Mouse (Mus musculus) heart, adult 11 months (tissue): ENCODE data around the gene Parp14.

ENCODE experiments used
- DNase-seq: peaks from one replicate; pipeline ENCODE4 v3.0.0; 2022

The Parp14 gene

GRCm38 (mm10) chr16:35869656-35870055 is 1.7 kb downstream of the Parp14 start:
- no peak for DNase-seq

GRCm38 (mm10) chr16:35869126-35869525 is 2.2 kb downstream of the Parp14 start:
- peak; percentile 96 for DNase-seq

DNA sequence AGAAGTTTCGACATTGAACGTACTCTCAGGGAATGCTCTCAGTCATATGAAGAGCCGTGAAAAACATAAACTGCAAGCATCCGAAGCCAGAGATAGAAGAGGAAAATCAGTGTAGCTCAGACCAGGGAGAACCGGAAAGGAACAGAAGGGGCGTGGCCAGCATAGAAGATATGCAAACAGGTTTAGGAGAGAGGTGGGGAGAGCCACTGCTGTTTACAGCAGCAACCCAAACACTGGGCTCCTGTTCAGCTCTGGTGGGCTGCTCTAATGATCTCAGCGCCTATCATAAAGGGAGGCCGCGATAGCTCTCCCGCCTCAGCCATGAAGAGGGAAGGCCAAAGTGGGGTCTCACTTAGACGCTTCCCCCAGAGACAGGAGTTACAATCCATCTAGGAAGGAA is 3.6 kb downstream of the Parp14 start:
- DNase-seq = peak; percentile 82

DNA sequence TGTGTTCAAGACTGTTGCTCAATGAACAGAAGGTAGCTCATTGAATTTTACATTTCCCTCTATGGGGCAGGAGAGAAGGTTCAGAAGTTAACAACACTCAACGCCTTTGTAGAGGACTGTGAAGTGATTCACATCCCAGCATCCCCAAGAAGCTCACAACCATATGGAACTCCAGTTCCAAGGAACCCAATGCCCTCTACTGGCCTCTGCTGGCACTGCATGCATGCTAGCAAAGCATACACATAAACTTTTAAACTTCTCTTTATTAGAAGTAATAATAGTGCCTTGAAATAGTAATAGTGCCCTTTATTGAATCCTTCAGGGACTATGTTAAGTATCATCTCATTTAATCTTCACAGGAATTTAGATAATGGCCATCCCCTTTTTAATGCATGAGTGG is 9.3 kb downstream of the Parp14 start:
- DNase-seq = peak; percentile 71

GRCm38 (mm10) chr16:35860236-35860635 is 11.1 kb downstream of the Parp14 start:
- peak; percentile 81 for DNase-seq

DNA sequence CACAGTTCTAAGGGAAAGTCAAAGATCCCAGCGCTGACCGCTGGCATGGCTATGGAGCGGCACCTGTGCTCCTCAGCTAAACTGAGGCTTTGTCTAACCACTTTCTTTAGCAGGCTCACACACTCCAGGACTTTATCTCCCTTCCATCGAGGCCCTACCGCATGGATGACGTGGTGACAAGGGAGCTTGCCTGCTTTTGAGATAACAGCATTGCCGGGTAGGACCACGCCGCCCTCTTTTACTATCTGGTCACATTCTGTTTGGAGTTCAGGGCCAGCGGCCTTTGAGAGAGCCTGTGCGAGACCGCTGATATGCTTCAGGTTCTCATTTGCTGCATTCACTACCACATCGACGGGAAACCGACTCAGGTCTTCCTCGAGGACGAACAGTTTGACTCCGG is 14.6 kb downstream of the Parp14 start:
- peak; percentile 84 for DNase-seq

DNA sequence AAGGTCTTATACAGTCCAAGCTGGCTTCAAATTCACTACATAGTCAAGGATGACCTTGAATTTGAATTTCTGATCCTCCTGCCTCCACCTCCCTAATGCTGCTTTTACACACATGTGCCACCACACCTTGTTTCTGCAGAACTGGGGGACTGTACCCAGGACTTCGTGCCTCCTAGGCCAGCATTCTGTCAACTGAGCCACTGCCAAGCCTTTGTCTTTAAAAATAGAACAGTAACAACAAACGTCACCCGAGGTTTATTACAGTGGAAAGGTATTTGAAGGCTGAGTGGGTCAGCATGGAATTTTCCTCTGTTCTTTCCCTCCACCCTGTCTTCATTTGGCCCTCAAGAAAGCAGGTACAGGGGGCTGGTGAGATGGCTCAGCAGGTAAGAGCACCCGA is 15.5 kb downstream of the Parp14 start:
- no peak for DNase-seq

GRCm38 (mm10) chr16:35847138-35847537 is 24.2 kb downstream of the Parp14 start:
- no peak for DNase-seq

DNA sequence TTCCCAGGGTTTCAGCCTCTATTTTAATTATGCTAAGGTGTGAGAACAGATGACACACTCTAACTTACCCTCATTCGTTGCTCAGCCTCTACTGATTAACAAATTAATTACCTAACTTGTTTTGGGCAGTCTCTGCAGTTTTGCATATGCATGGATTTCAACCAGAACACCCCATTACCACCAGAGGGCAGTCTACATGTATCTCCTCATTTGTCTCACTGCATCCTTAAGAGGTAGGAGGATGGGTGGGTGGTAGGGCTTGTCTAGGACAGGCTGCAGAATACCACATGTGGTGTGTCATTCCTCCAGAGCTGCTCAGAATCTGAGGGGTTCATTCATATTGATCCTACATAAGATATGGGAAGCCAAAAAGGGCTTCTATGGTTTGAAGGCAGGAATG is 31.7 kb downstream of the Parp14 start:
- DNase-seq = peak; percentile 87

- peak; percentile 72 for DNase-seq
Measured at GRCm38 (mm10) chr16:35834653-35835052, 36.7 kb downstream of the Parp14 start.

DNA sequence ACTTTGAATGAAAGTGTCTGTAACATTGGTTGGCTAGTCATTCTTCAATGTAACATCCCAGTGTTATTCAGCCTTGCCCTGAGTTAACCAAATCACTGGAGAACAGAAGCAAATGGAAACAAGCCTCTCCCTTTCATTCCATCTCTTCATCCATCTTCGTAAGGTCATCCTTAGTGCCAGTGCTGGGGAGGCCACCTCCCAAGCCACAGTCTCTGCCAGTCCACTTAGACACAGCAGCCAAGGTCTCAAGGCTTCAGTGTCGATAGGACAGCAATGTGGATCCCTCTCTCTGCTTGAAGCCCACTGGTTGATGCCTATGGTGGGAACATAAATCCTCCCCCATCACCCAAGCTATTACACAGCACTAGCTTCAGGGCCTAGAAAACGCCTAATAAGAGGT is 38.4 kb downstream of the Parp14 start:
- no peak for DNase-seq

DNA sequence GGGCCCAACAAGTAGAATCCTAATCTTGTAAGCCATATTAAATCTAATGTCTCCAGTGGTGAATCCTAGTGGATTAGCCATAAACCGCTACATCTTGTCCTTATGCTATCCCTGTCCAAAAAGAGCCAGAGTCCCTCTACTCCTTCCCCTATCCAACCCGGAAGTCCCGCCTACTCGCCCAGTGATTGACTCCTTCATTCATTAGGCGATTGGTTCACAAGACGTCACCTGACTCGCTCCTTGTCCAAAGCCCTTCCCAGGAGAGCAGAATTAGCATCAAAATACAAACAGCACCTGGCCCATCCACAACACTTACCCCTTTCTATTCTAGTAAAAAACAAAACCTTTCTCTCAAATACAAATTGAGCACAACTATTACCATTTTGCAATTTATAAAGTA is 41.3 kb downstream of the Parp14 start:
- DNase-seq = peak; percentile 90

- peak; percentile 96 for DNase-seq
Measured at GRCm38 (mm10) chr16:35817255-35818089, 53.9 kb downstream of the Parp14 start.

DNA sequence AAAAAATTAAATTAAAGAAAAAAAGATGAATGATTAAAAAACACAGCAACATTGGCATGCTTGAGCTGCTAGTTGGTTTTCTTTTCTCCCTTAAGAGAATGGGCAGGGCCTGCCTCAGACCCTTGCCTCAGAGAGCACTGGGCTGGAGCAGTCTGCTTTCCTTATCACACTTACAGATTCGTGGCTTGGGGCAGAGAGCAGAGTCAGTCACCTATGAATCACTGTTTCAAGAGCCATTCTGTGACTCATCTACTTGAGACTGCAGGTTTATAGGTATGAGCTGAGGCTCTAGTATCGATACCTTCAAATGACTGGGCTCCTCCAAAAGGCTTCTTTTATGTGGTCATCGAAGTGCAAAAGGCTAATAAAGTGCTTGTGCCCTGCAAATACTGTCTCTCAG is 58.2 kb downstream of the Parp14 start:
- no peak for DNase-seq

DNA sequence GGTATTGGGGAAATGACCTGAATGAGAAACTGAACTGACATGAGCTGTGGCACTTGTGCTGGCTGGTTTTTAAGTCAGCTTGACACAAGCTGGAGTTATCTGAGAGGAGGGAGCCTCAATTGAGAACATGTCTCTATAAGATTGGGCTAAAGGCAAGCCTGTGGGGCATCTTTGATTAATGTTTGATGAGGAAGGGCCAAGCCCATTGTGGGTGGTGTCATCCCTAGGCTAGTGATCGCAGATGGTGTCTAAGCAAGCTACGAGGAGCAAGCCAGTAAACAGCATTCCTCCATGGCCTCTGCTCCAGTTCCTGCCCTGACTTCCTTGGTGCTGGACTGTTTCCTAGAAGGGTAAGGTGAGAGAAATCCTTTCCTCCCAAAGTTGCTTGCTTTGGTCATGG is 62.5 kb downstream of the Parp14 start:
- no peak for DNase-seq

DNA sequence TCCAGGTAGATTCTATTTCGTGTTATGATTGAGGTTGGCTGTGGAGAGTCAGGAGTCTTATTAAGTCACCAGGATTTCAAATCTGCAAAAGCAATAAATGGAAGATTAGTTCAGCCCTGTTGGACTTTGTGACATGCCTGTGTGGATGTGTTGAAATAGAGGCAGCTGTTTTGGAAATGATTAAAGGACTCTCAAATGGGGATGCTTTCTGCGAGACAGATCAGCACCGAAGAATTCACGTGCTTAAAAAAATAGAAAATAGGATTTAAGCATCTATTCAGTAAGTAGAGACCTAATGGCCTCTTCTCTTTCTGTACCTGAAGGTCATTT is 63.7 kb downstream of the Parp14 start:
- no peak for DNase-seq

DNA sequence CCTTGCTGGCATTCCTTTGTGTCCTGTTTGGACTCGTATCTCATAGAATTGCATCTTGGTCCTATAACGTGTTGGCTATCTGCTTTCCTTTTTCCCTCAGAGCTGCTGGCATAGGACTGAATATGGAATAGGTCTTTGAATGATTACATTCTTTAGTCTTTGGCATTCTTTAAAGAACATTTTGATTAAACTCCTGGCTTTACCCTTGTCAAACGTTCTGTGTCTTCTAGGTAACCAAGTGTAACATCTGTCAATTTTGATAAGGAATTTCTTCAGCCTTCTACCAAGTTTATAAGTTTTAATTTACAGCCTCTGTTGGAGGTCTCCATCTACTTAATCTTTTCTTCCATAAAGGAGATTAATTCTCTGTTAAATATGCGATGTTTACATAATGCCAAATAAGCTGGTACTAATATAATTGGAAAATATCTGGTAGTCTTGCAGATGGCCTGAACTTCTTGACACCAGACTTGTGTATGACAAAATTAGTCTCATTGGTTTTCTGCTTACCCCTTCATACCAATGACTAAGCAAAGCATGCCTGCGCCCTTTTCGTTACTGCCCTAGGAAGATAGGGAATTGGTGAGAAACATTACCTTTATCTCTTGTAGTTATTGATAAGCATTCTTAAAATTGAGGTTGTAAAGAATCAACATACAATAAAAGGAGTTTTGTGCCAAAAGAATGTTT is 64.2 kb downstream of the Parp14 start:
- no peak for DNase-seq

DNA sequence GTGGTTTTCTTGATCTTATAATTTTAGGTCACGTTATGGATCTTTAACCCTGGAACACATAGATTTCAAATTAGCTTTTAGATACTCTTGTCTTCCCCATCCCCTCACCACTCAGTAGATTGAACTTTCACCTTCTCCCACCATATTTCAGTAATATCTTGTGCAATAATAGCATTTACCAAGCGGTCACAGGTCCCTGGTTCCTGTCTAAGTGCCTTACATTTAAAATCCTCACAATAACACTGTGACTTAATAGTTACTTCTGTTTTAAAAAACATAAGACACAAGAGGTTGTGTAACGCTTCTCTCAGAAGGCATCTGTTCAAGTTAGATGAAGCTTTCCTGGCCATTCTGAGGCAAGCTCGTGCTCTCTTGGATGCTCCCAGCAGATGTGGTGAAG is 67.6 kb downstream of the Parp14 start:
- DNase-seq = no peak

DNA sequence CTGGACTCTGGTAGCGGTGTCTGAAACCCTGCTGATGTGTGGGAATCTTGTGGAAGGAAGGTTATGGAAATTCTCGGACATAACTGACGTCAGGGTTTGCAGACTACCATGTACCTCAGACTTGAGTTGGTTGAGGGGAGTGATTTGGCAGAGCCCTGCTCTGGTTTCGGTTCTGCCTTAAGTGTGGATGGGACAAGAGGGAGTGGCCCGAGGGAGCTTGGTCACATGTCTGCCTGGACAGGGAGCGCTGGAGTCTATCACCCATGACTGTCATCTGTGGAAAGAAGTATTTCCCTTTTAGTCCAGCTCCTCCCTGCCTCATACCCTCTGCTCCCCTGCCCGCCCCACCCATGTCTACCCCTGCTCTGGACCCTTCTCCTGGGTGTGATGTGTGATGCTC is 69.2 kb downstream of the Parp14 start:
- DNase-seq = peak; percentile 96

GRCm38 (mm10) chr16:35791962-35792521 is 79.3 kb downstream of the Parp14 start:
- DNase-seq = no peak

- DNase-seq = peak; percentile 88
Measured at GRCm38 (mm10) chr16:35788330-35788729, 83.0 kb downstream of the Parp14 start.

DNA sequence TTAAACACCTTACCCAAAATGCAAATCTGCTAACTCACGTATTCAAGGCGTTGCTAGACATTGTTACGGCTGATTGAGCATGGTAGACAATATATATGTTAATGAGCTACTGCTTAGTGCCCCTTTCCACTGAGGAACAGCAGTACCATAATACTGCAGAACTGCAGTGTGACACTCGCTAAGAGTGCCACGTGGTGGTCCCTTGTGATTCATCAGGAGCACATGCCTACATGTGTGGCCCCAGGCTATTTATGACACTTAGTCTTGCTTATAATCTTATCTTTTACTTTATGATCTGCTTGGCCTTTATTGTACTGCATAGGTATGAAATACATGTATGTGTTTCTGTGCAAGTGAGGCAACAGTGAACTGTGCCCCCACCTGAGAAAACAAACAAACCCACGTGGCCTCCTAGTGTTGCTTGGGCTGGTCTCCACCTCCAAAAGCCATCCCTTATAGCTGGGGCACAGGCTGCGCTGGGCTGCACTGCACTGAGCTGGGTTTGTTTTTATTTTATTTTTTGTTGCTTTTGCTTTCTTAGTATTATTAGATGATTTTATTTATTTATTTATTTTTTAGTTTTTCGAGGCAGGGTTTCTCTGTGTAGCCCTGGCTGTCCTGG is 83.7 kb downstream of the Parp14 start:
- DNase-seq = peak; percentile 41

- DNase-seq = peak; percentile 75
Measured at GRCm38 (mm10) chr16:35787163-35787562, 84.2 kb downstream of the Parp14 start.
